Mouse (Mus musculus) layer of hippocampus, adult 2 months (tissue): ENCODE results near the gene Amdhd2. TPM values are rescaled to one million over a fixed set of nuclear protein-coding genes. Genes with fewer than 3 reads are reported as not detected.
A peak's percentile ranks its signal among the peaks of the same experiment; 100 is the strongest.

ENCODE experiments used
- DNase-seq, 2 experiments: peaks; one replicate each; pipeline ENCODE4 v3.0.0; 2022; ENCODE audit warnings: low spot score in 2 of 2
- H3K27ac ChIP-seq: fragments of 200-600 bp; 2 replicates; pipeline ENCODE4 v1.8.1; 2022
- H3K4me3 ChIP-seq: fragments of 200-600 bp; 2 replicates; pipeline ENCODE4 v1.8.1; 2022; ENCODE audit warnings: mild to moderate bottlenecking
- CTCF ChIP-seq: fragments of 200-600 bp; conservative IDR thresholded peaks from 2 replicates; pipeline ENCODE4 v1.8.1; 2022; ENCODE audit warnings: antibody characterized with exemption, mild to moderate bottlenecking, moderate library complexity
- long read RNA-seq, 2 experiments: library from polyadenylated mRNA; stranded (forward); transcript quantifications; one replicate each; pipeline ENCODE4 v2.0.0; 2021; ENCODE audit warnings: borderline mapping rate in 2 of 2
- total RNA-seq, 2 experiments: library from RNA; stranded (reverse); gene quantifications; 2 replicates each; pipeline ENCODE4 v1.2.3; 2021

The Amdhd2 gene
- total RNA-seq = 10 to 100 TPM; 43.1 to 45.3 TPM
- long read RNA-seq, experiment 1, partial matches to known transcripts = 1 of 12 reads
- long read RNA-seq, experiment 1, other reads (novel, unspliced or antisense) = 6 of 12 reads
- long read RNA-seq, experiment 2, transcript Amdhd2-201 (11 exons, 1,496 nt) = major isoform, 9 of 15 reads
- long read RNA-seq, experiment 2, partial matches to known transcripts = 2 of 15 reads
- long read RNA-seq, experiment 2, other reads (novel, unspliced or antisense) = 3 of 15 reads

- TF ChIP-seq CTCF = no peak
- DNase-seq = peak; percentile 97 to 98
- peak within 1 kb of the TSS; percentile 94 for H3K27ac ChIP-seq
- H3K4me3 ChIP-seq = peak within 1 kb of the TSS; percentile 90
Measured at GRCm38 (mm10) chr17:24163176-24163962, at the start of gene Amdhd2. Amdhd2 (minus strand) TSS chr17:24163766.

- Histone ChIP-seq H3K4me3 (no peak overlapping the region), H3K27ac (peak overlapping the region; percentile 97; the same call in 1 of the 2 replicates)
- DNase-seq = no peak
- TF ChIP-seq CTCF = no peak
Measured at GRCm38 (mm10) chr17:24213186-24213585, 49.6 kb upstream of the Amdhd2 start.

GRCm38 (mm10) chr17:24212441-24213018, 49.0 kb upstream of the Amdhd2 start:
- peak overlapping the region; percentile 97 for H3K27ac ChIP-seq

GRCm38 (mm10) chr17:24211631-24212440, 48.3 kb upstream of the Amdhd2 start:
- TF ChIP-seq CTCF = no peak
- DNase-seq = peak; percentile 91 to 92

More at GRCm38 (mm10) chr17:24212441-24213018, 49.0 kb upstream of the Amdhd2 start:
- DNase-seq = no peak
- peak; percentile 62 for TF ChIP-seq CTCF
- peak overlapping the region; percentile 75 for H3K4me3 ChIP-seq

GRCm38 (mm10) chr17:24210591-24210990, 47.0 kb upstream of the Amdhd2 start:
- TF ChIP-seq CTCF = no peak
- Histone ChIP-seq H3K27ac (peak overlapping the region; percentile 97), H3K4me3 (no peak overlapping the region)
- no peak for DNase-seq

More at GRCm38 (mm10) chr17:24211631-24212440, 48.3 kb upstream of the Amdhd2 start:
- Histone ChIP-seq H3K4me3 (peak overlapping the region; percentile 75), H3K27ac (peak overlapping the region; percentile 97)

GRCm38 (mm10) chr17:24209916-24210240, 46.3 kb upstream of the Amdhd2 start:
- H3K4me3 ChIP-seq = no peak overlapping the region

GRCm38 (mm10) chr17:24209043-24209915, 45.7 kb upstream of the Amdhd2 start, which contains the start of gene Ntn3:
Ntn3 (minus strand) TSS chr17:24209531.
- DNase-seq = no peak
- no peak for TF ChIP-seq CTCF
- peak within 1 kb of the TSS; percentile 97 for H3K27ac ChIP-seq

More at GRCm38 (mm10) chr17:24209916-24210240, 46.3 kb upstream of the Amdhd2 start:
- TF ChIP-seq CTCF = no peak
- no peak for DNase-seq
- peak overlapping the region; percentile 97 for H3K27ac ChIP-seq

GRCm38 (mm10) chr17:24208641-24209042, 45.1 kb upstream of the Amdhd2 start:
- no peak for DNase-seq
- H3K27ac ChIP-seq = peak overlapping the region; percentile 97
- no peak for TF ChIP-seq CTCF

More at GRCm38 (mm10) chr17:24209043-24209915, 45.7 kb upstream of the Amdhd2 start, which contains the start of gene Ntn3:
- H3K4me3 ChIP-seq = peak within 1 kb of the TSS; percentile 50

GRCm38 (mm10) chr17:24207768-24208640, 44.4 kb upstream of the Amdhd2 start:
- TF ChIP-seq CTCF = no peak
- H3K27ac ChIP-seq = peak overlapping the region; percentile 97
- DNase-seq = peak in 1 of 2 experiments; percentile 9
- H3K4me3 ChIP-seq = peak overlapping the region; percentile 50

More at GRCm38 (mm10) chr17:24208641-24209042, 45.1 kb upstream of the Amdhd2 start:
- H3K4me3 ChIP-seq = peak overlapping the region; percentile 50
